Mouse (Mus musculus) embryonic facial prominence, embryonic 14.5 days (tissue): Measurements from ENCODE around the gene 4930583I09Rik. TPM values are rescaled to one million over a fixed set of nuclear protein-coding genes. Genes with fewer than 3 reads are reported as not detected.

ENCODE experiments used
- ATAC-seq: fragments of 200-750 bp; cut with Nextera tagmentation; 2 replicates; pipeline ENCODE4 v1.8.0; 2017; ENCODE audit warnings: low read depth, moderate number of reproducible peaks, moderate TSS enrichment
- DNase-seq: peaks from one replicate; pipeline ENCODE4 v3.0.0-alpha.2; 2015; ENCODE audit warnings: low spot score
- H3K27ac ChIP-seq: fragments of 300-500 bp; sonication (generic); replicated peaks from 2 replicates; pipeline ENCODE4 v1.5.1; 2014; ENCODE audit warnings: low read depth, mild to moderate bottlenecking, low read length, moderate library complexity
- H3K27me3 ChIP-seq: fragments of 300-500 bp; sonication (generic); replicated peaks from 2 replicates; pipeline ENCODE4 v1.6.1; 2014; ENCODE audit warnings: low read length; ENCODE audit not compliant: control insufficient read depth, insufficient read depth
- H3K36me3 ChIP-seq: fragments of 300-500 bp; sonication (generic); 2 replicates; pipeline ENCODE4 v1.6.1; 2014; ENCODE audit warnings: low read length, mixed read lengths; ENCODE audit not compliant: control insufficient read depth, insufficient read depth
- H3K4me1 ChIP-seq: fragments of 300-500 bp; sonication (generic); 2 replicates; pipeline ENCODE4 v1.6.1; 2014; ENCODE audit warnings: antibody characterized with exemption, low read length; ENCODE audit not compliant: control insufficient read depth, insufficient read depth
- H3K4me2 ChIP-seq: fragments of 300-500 bp; sonication (generic); 2 replicates; pipeline ENCODE4 v1.6.1; 2014; ENCODE audit warnings: low read depth, mild to moderate bottlenecking, low read length, moderate library complexity, mixed read lengths
- H3K4me3 ChIP-seq: fragments of 300-500 bp; sonication (generic); 2 replicates; pipeline ENCODE4 v1.5.1; 2014; ENCODE audit warnings: low read depth, mild to moderate bottlenecking, low read length
- H3K9ac ChIP-seq: fragments of 300-500 bp; sonication (generic); 2 replicates; pipeline ENCODE4 v1.6.1; 2014; ENCODE audit warnings: low read depth, mild to moderate bottlenecking, low read length, moderate library complexity, mixed read lengths
- H3K9me3 ChIP-seq: fragments of 300-500 bp; sonication (generic); 2 replicates; pipeline ENCODE4 v1.6.1; 2016; ENCODE audit warnings: low read length; ENCODE audit not compliant: control insufficient read depth
- WGBS: fragments of 180-500 bp; shearing (Covaris S2); extraction: QIAGEN DNeasy Blood & Tissue Kit; methylation state at CpG from one replicate; pipeline ENCODE4 v1.1.7; 2014; 5-methylcytosine and 5-hydroxymethylcytosine counted together
- polyA plus RNA-seq: library from polyadenylated mRNA; unstranded; fragments of >200 nt; fragmentation: Nextera tagmentation; extraction: Ambion mirVana; gene quantifications from 2 replicates; pipeline ENCODE4 v1.2.1, GENCODE M21; 2014

Gene 4930583I09Rik
- polyA plus RNA-seq, result not detected in 2 replicates

GRCm38 (mm10) chr17:64835928-64836327, at the start of gene 4930583I09Rik:
Gene 4930583I09Rik, minus strand, starts transcription at chr17:64836071.
- no peaks in the 10 kb centered on the region for H3K36me3 ChIP-seq
- no peaks in the 10 kb centered on the region for H3K9me3 ChIP-seq
- no peaks in the 10 kb centered on the region for H3K27me3 ChIP-seq
- no peak for DNase-seq
- no peak within 1 kb of the TSS for H3K4me3 ChIP-seq
- H3K4me1 ChIP-seq, result peaks cover 5% of the 10 kb centered on the region
- H3K4me2 ChIP-seq, result peak within 1 kb of the TSS; percentile 33
- no peak within 1 kb of the TSS for H3K27ac ChIP-seq
- H3K9ac ChIP-seq, result no peak within 1 kb of the TSS
- WGBS, result 40% methylated on average over 6 of the region's 6 CpGs
- no peak for ATAC-seq

- DNase-seq (no peak), ATAC-seq (no peak)
- H3K27ac ChIP-seq, result no peak overlapping the region
- no peak overlapping the region for H3K4me3 ChIP-seq
- no peak overlapping the region for H3K9ac ChIP-seq
- H3K9me3 ChIP-seq, result no peaks in the 10 kb centered on the region
- no peaks in the 10 kb centered on the region for H3K36me3 ChIP-seq
- 59% methylated on average over 12 of the region's 12 CpGs for WGBS
- H3K4me2 ChIP-seq, result no peak overlapping the region
- no peaks in the 10 kb centered on the region for H3K4me1 ChIP-seq
- H3K27me3 ChIP-seq, result no peaks in the 10 kb centered on the region
Measured at GRCm38 (mm10) chr17:64876111-64876510, 40.2 kb upstream of the 4930583I09Rik start.

GRCm38 (mm10) chr17:64873651-64874072, 37.8 kb upstream of the 4930583I09Rik start:
- peak; percentile 48 for DNase-seq
- ATAC-seq, result 0 out of 2 replicates have a peak, but pooled peaks have one; percentile 33
- H3K4me2 ChIP-seq, result no peak overlapping the region
- no peaks in the 10 kb centered on the region for H3K9me3 ChIP-seq
- no peaks in the 10 kb centered on the region for H3K4me1 ChIP-seq
- H3K27ac ChIP-seq, result no peak overlapping the region
- WGBS, result 31% methylated on average over 4 of the region's 4 CpGs
- H3K4me3 ChIP-seq, result no peak overlapping the region
- H3K36me3 ChIP-seq, result no peaks in the 10 kb centered on the region
- no peak overlapping the region for H3K9ac ChIP-seq
- H3K27me3 ChIP-seq, result no peaks in the 10 kb centered on the region

GRCm38 (mm10) chr17:64863817-64864216, 27.9 kb upstream of the 4930583I09Rik start:
- WGBS, result 66% methylated on average over 4 of the region's 4 CpGs
- DNase-seq, result no peak
- no peak overlapping the region for H3K27ac ChIP-seq
- no peaks in the 10 kb centered on the region for H3K4me1 ChIP-seq
- H3K9me3 ChIP-seq, result no peaks in the 10 kb centered on the region
- no peak overlapping the region for H3K9ac ChIP-seq
- no peaks in the 10 kb centered on the region for H3K36me3 ChIP-seq
- H3K27me3 ChIP-seq, result no peaks in the 10 kb centered on the region
- no peak for ATAC-seq
- no peak overlapping the region for H3K4me3 ChIP-seq
- no peak overlapping the region for H3K4me2 ChIP-seq

GRCm38 (mm10) chr17:64860963-64861362, 25.1 kb upstream of the 4930583I09Rik start:
- Histone ChIP-seq H3K9me3 (no peaks in the 10 kb centered on the region), H3K4me3 (no peak overlapping the region), H3K4me1 (no peaks in the 10 kb centered on the region), H3K9ac (no peak overlapping the region), H3K27me3 (no peaks in the 10 kb centered on the region), H3K36me3 (no peaks in the 10 kb centered on the region), H3K4me2 (no peak overlapping the region), H3K27ac (no peak overlapping the region)
- no peak for DNase-seq
- 77% methylated on average over 3 of the region's 3 CpGs for WGBS
- no peak for ATAC-seq

- Histone ChIP-seq H3K36me3 (no peaks in the 10 kb centered on the region), H3K9ac (no peak overlapping the region), H3K4me1 (no peaks in the 10 kb centered on the region), H3K9me3 (no peaks in the 10 kb centered on the region), H3K4me2 (no peak overlapping the region), H3K27me3 (no peaks in the 10 kb centered on the region), H3K27ac (no peak overlapping the region), H3K4me3 (no peak overlapping the region)
- ATAC-seq (no peak), DNase-seq (no peak)
- 79% methylated on average over 6 of the region's 6 CpGs for WGBS
Measured at GRCm38 (mm10) chr17:64858848-64859247, 23.0 kb upstream of the 4930583I09Rik start.

- H3K9me3 ChIP-seq, result no peaks in the 10 kb centered on the region
- no peak for ATAC-seq
- no peak for DNase-seq
Measured at GRCm38 (mm10) chr17:64848031-64848430, 12.2 kb upstream of the 4930583I09Rik start.

GRCm38 (mm10) chr17:64846654-64847053, 10.8 kb upstream of the 4930583I09Rik start:
- 79% methylated on average over 1 of the region's 1 CpGs for WGBS
- Histone ChIP-seq H3K27ac (no peak overlapping the region), H3K36me3 (no peaks in the 10 kb centered on the region), H3K4me3 (no peak overlapping the region), H3K9ac (no peak overlapping the region), H3K27me3 (no peaks in the 10 kb centered on the region), H3K4me1 (no peaks in the 10 kb centered on the region), H3K4me2 (no peak overlapping the region), H3K9me3 (no peaks in the 10 kb centered on the region)
- DNase-seq (no peak), ATAC-seq (no peak)

More at GRCm38 (mm10) chr17:64848031-64848430, 12.2 kb upstream of the 4930583I09Rik start:
- Histone ChIP-seq H3K9ac (no peak overlapping the region), H3K27me3 (no peaks in the 10 kb centered on the region), H3K27ac (no peak overlapping the region), H3K36me3 (no peaks in the 10 kb centered on the region), H3K4me1 (no peaks in the 10 kb centered on the region), H3K4me3 (no peak overlapping the region), H3K4me2 (no peak overlapping the region)
- WGBS, result 77% methylated on average over 4 of the region's 4 CpGs

GRCm38 (mm10) chr17:64836892-64837291, 1.0 kb upstream of the 4930583I09Rik start:
- Histone ChIP-seq H3K4me3 (no peak overlapping the region), H3K9me3 (no peaks in the 10 kb centered on the region), H3K27me3 (no peaks in the 10 kb centered on the region), H3K27ac (no peak overlapping the region), H3K9ac (no peak overlapping the region), H3K4me2 (peak overlapping the region; percentile 33), H3K4me1 (peaks cover 5% of the 10 kb centered on the region), H3K36me3 (no peaks in the 10 kb centered on the region)
- ATAC-seq (0 out of 2 replicates have a peak, but pooled peaks have one; percentile 33), DNase-seq (peak; percentile 74)
- 11% methylated on average over 7 of the region's 7 CpGs for WGBS
